Mouse (Mus musculus) hindbrain, embryonic 13.5 days (tissue): Measurements from ENCODE around the gene Qprt. TPM values are rescaled to one million over a fixed set of nuclear protein-coding genes. Genes with fewer than 3 reads are reported as not detected.
"Not testable (repeated sequence)": the region's sequence is repeated elsewhere in the genome, so short reads cannot be mapped to it uniquely, and the experiment has no call there.

ENCODE experiments used
- ATAC-seq: fragments of 200-750 bp; cut with Nextera tagmentation; 2 replicates; pipeline ENCODE4 v1.8.0; 2017; ENCODE audit warnings: moderate TSS enrichment; ENCODE audit not compliant: low FRiP score
- H3K27ac ChIP-seq: fragments of 300-500 bp; sonication (generic); 2 replicates; pipeline ENCODE4 v1.5.1; 2015; ENCODE audit warnings: inconsistent platforms, mild to moderate bottlenecking, moderate library complexity
- H3K27me3 ChIP-seq: fragments of 300-500 bp; sonication (generic); 2 replicates; pipeline ENCODE4 v1.6.1; 2015; ENCODE audit warnings: mild to moderate bottlenecking, inconsistent platforms
- H3K36me3 ChIP-seq: fragments of 300-500 bp; sonication (generic); 2 replicates; pipeline ENCODE4 v1.6.1; 2015; ENCODE audit warnings: mild to moderate bottlenecking, inconsistent platforms
- H3K4me1 ChIP-seq: fragments of 300-500 bp; sonication (generic); replicated peaks from 2 replicates; pipeline ENCODE4 v1.6.1; 2015; ENCODE audit warnings: inconsistent platforms
- H3K4me2 ChIP-seq: fragments of 300-500 bp; sonication (generic); 2 replicates; pipeline ENCODE4 v1.6.1; 2015; ENCODE audit warnings: inconsistent platforms, mild to moderate bottlenecking, moderate library complexity
- H3K4me3 ChIP-seq: fragments of 300-500 bp; sonication (generic); 2 replicates; pipeline ENCODE4 v1.5.1; 2015; ENCODE audit warnings: mild to moderate bottlenecking, inconsistent platforms
- H3K9ac ChIP-seq: fragments of 300-500 bp; sonication (generic); 2 replicates; pipeline ENCODE4 v1.6.1; 2015; ENCODE audit warnings: mild to moderate bottlenecking, inconsistent platforms
- H3K9me3 ChIP-seq: fragments of 300-500 bp; sonication (generic); 2 replicates; pipeline ENCODE4 v1.6.1; 2016; ENCODE audit warnings: inconsistent platforms
- WGBS: fragments of 180-500 bp; shearing (Covaris S2); methylation state at CpG from one replicate; pipeline ENCODE4 v1.1.7; 2015; 5-methylcytosine and 5-hydroxymethylcytosine counted together
- polyA plus RNA-seq: library from polyadenylated mRNA; unstranded; fragments of >200 nt; fragmentation: Nextera tagmentation; extraction: Ambion mirVana; gene quantifications from 2 replicates; pipeline ENCODE4 v1.2.1, GENCODE M21; 2015

The Qprt gene
- polyA plus RNA-seq, 1 experiment from 2014 or later: 0.68 TPM

- Histone ChIP-seq H3K9ac (peak overlapping the region; percentile 56), H3K27ac (no peak overlapping the region), H3K36me3 (no peaks in the 10 kb centered on the region), H3K4me3 (peak overlapping the region; percentile 22), H3K4me1 (peaks cover 8% of the 10 kb centered on the region), H3K9me3 (no peaks in the 10 kb centered on the region), H3K27me3 (no peaks in the 10 kb centered on the region), H3K4me2 (peak overlapping the region; percentile 50)
- WGBS: 22% methylated on average over 27 of the region's 27 CpGs
- ATAC-seq: no peak
Measured at GRCm38 (mm10) chr7:127088901-127089845, 32.9 kb downstream of the Qprt start.

- peaks cover 8% of the 10 kb centered on the region for H3K4me1 ChIP-seq
- H3K9me3 ChIP-seq: no peaks in the 10 kb centered on the region
- H3K27ac ChIP-seq: no peak overlapping the region
- WGBS: 93% methylated on average over 3 of the region's 3 CpGs
- no peak for ATAC-seq
- no peak overlapping the region for H3K4me3 ChIP-seq
- no peaks in the 10 kb centered on the region for H3K27me3 ChIP-seq
- H3K9ac ChIP-seq: no peak overlapping the region
- H3K36me3 ChIP-seq: no peaks in the 10 kb centered on the region
- no peak overlapping the region for H3K4me2 ChIP-seq
Measured at GRCm38 (mm10) chr7:127088083-127088482, 33.9 kb downstream of the Qprt start.

GRCm38 (mm10) chr7:127087278-127088010 lies 34.6 kb downstream of the Qprt start, which contains the start of gene Zg16:
Gene Zg16, minus strand, starts transcription at chr7:127087328.
- not testable (repeated sequence) for H3K9me3 ChIP-seq, H3K36me3 ChIP-seq, H3K4me2 ChIP-seq, H3K27me3 ChIP-seq, H3K27ac ChIP-seq, H3K4me1 ChIP-seq, H3K4me3 ChIP-seq, H3K9ac ChIP-seq, ATAC-seq
- WGBS: 90% methylated on average over 6 of the region's 6 CpGs

GRCm38 (mm10) chr7:127085751-127086150 lies 36.3 kb downstream of the Qprt start:
- not testable (repeated sequence) for H3K9me3 ChIP-seq, H3K9ac ChIP-seq, H3K27ac ChIP-seq, H3K36me3 ChIP-seq, H3K27me3 ChIP-seq, H3K4me2 ChIP-seq, ATAC-seq, H3K4me3 ChIP-seq, H3K4me1 ChIP-seq
- WGBS: 72% methylated on average over 6 of the region's 6 CpGs

- Histone ChIP-seq H3K36me3 (no peaks in the 10 kb centered on the region), H3K4me2 (no peak overlapping the region), H3K27ac (no peak overlapping the region), H3K27me3 (no peaks in the 10 kb centered on the region), H3K4me1 (peaks cover 8% of the 10 kb centered on the region), H3K4me3 (no peak overlapping the region), H3K9me3 (no peaks in the 10 kb centered on the region), H3K9ac (no peak overlapping the region)
- ATAC-seq: no peak
- 78% methylated on average over 2 of the region's 2 CpGs for WGBS
Measured at GRCm38 (mm10) chr7:127084794-127085193, 37.2 kb downstream of the Qprt start.

GRCm38 (mm10) chr7:127083689-127084088 lies 38.3 kb downstream of the Qprt start:
- H3K9me3 ChIP-seq: no peaks in the 10 kb centered on the region
- H3K4me3 ChIP-seq: no peak overlapping the region
- H3K36me3 ChIP-seq: no peaks in the 10 kb centered on the region
- no peak overlapping the region for H3K27ac ChIP-seq
- no peak overlapping the region for H3K9ac ChIP-seq
- no peak overlapping the region for H3K4me2 ChIP-seq
- WGBS: 88% methylated on average over 4 of the region's 4 CpGs
- no peaks in the 10 kb centered on the region; the same call in 1 of the 2 replicates for H3K4me1 ChIP-seq
- ATAC-seq: no peak
- H3K27me3 ChIP-seq: no peaks in the 10 kb centered on the region

GRCm38 (mm10) chr7:127082995-127083394 lies 39.0 kb downstream of the Qprt start:
- Histone ChIP-seq H3K27ac (no peak overlapping the region), H3K4me3 (no peak overlapping the region), H3K9me3 (no peaks in the 10 kb centered on the region), H3K4me2 (no peak overlapping the region), H3K4me1 (no peaks in the 10 kb centered on the region), H3K36me3 (no peaks in the 10 kb centered on the region), H3K27me3 (no peaks in the 10 kb centered on the region), H3K9ac (no peak overlapping the region)
- WGBS: 71% methylated on average over 2 of the region's 2 CpGs
- no peak for ATAC-seq

GRCm38 (mm10) chr7:127082271-127082670 lies 39.8 kb downstream of the Qprt start:
- 86% methylated on average over 8 of the region's 8 CpGs for WGBS
- no peaks in the 10 kb centered on the region for H3K27me3 ChIP-seq
- H3K27ac ChIP-seq: no peak overlapping the region
- no peaks in the 10 kb centered on the region for H3K4me1 ChIP-seq
- H3K4me2 ChIP-seq: no peak overlapping the region
- H3K9me3 ChIP-seq: no peaks in the 10 kb centered on the region
- H3K4me3 ChIP-seq: no peak overlapping the region
- H3K36me3 ChIP-seq: no peaks in the 10 kb centered on the region
- ATAC-seq: no peak
- H3K9ac ChIP-seq: no peak overlapping the region

GRCm38 (mm10) chr7:127080045-127080444 lies 42.0 kb downstream of the Qprt start:
- no peaks in the 10 kb centered on the region for H3K27me3 ChIP-seq
- 57% methylated on average over 3 of the region's 3 CpGs for WGBS

GRCm38 (mm10) chr7:127077692-127078091 lies 44.3 kb downstream of the Qprt start:
- 87% methylated on average over 3 of the region's 3 CpGs for WGBS
- no peak overlapping the region for H3K4me3 ChIP-seq
- no peaks in the 10 kb centered on the region for H3K9me3 ChIP-seq
- no peaks in the 10 kb centered on the region for H3K27me3 ChIP-seq
- no peaks in the 10 kb centered on the region for H3K36me3 ChIP-seq
- no peak overlapping the region for H3K4me2 ChIP-seq
- no peak overlapping the region for H3K27ac ChIP-seq
- no peak overlapping the region for H3K9ac ChIP-seq
- ATAC-seq: no peak
- H3K4me1 ChIP-seq: no peaks in the 10 kb centered on the region

More at GRCm38 (mm10) chr7:127080045-127080444, 42.0 kb downstream of the Qprt start:
- Histone ChIP-seq H3K4me3 (no peak overlapping the region), H3K27ac (no peak overlapping the region), H3K4me2 (no peak overlapping the region), H3K4me1 (no peaks in the 10 kb centered on the region), H3K9me3 (no peaks in the 10 kb centered on the region), H3K36me3 (no peaks in the 10 kb centered on the region), H3K9ac (no peak overlapping the region)
- ATAC-seq: no peak

GRCm38 (mm10) chr7:127076188-127076587 lies 45.8 kb downstream of the Qprt start:
- H3K27me3 ChIP-seq: no peaks in the 10 kb centered on the region
- H3K9me3 ChIP-seq: no peaks in the 10 kb centered on the region
- H3K9ac ChIP-seq: no peak overlapping the region
- no peak for ATAC-seq
- no peaks in the 10 kb centered on the region for H3K36me3 ChIP-seq
- H3K4me3 ChIP-seq: no peak overlapping the region
- H3K4me1 ChIP-seq: no peaks in the 10 kb centered on the region
- WGBS: 93% methylated on average over 5 of the region's 5 CpGs
- no peak overlapping the region for H3K4me2 ChIP-seq
- no peak overlapping the region for H3K27ac ChIP-seq

- Histone ChIP-seq H3K9me3 (no peaks in the 10 kb centered on the region), H3K4me2 (no peak overlapping the region), H3K4me1 (no peaks in the 10 kb centered on the region), H3K36me3 (no peaks in the 10 kb centered on the region), H3K27me3 (no peaks in the 10 kb centered on the region), H3K9ac (no peak overlapping the region), H3K4me3 (no peak overlapping the region), H3K27ac (no peak overlapping the region)
- no peak for ATAC-seq
- WGBS: 90% methylated on average over 4 of the region's 4 CpGs
Measured at GRCm38 (mm10) chr7:127073221-127073620, 48.8 kb downstream of the Qprt start.
